Mouse (Mus musculus): ENCODE results near the gene Gm49354.
"Not testable (repeated sequence)": the region's sequence is repeated elsewhere in the genome, so short reads cannot be mapped to it uniquely, and the experiment has no call there.

Gene Gm49354

DNA sequence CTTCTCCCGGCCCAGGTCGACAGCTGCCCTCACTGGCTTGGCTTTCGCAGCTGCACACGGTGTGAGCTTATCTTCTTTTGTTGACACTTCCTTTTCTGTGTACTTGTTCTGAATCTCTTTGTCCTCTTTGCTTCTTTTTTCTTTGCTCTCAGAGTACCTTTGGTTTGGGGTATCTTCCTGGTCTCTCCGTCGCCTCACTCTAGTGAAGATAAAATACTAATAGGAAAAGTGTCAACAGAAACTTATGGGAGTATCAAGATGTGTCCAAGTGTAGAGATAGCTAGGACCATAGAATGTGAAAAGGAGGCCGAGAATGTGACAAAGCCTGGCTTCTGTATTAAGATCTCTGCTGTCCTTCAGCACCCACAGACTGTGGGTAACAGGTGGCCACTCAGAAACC lies at the start of gene Gm49354:
Gene Gm49354 (minus strand): TSS at position 101 of the 400 bp plus-strand sequence.
- DNase-seq (ENCODE audit: low spot score), result no peak

DNA sequence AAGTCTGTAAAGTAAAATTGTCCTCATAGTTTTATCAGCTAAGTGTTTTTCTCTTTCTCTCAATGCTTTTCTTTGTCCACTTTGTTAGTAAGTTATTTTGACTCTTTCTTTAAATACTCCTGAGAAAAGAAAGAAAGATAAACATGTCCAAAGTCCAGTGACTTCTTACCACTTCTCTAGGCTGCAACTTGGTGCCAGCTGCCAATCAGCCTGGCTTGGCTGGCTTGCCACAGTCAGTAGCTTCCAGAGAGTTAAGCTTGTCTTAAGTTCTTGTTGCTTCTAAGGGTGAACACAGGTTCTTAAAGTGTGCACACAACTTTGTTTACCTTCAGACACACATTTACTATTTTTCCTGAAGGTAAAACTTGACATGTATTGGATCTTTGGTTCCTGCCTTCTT lies 43.9 kb upstream of the Gm49354 start:
- no peak for DNase-seq (ENCODE audit: low spot score)

DNA sequence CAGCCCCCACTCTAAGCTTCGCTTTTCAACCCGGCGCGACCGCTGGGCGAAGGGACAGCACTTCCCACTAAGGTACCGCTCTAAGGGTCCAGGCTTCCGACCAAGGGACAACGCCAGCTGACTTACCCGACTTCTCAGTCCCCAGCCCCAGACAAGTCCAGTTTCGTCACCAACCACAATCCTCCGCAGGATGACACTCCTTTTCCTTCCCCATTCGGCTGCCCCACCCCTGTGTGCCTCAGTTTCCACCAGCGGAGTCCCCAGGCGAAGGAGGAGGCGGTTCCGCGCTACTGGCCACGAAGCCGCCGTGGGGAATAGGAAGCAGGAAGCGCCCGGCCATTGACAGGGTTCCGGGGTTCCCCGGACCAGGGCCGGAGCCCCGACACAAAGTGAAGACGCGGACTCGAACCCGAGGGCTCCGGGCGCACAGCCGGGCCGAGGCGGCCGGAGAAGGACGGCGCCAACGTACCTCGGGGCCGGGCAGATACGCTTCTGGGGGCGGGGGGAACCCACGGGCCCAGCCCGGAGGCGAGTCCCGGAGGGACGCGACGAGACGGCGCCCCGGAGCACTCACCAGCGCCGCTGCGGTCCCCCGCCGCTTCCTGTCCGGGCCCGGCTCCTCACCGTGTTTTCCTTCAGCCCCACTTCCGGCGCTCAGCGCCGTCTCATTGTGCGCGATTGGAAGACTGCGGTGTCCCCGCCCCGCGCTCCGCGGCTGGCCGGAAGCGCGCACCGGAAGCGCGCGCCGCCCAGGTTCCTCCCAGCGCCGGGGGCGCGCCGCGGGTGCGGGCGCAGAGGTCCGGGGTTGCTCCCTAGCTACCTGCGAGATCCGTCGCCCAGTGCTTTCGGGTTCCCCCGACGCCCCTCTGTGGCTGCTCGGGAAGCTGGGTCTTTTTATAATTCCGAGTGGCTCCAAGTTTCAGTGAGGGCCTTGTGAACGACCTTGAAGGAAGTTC lies 40.7 kb upstream of the Gm49354 start, which contains the start of gene Tut7:
Gene Tut7 (minus strand): TSS at position 641 of the 956 bp plus-strand sequence.
- DNase-seq (ENCODE audit: low spot score), result peak; percentile 94

DNA sequence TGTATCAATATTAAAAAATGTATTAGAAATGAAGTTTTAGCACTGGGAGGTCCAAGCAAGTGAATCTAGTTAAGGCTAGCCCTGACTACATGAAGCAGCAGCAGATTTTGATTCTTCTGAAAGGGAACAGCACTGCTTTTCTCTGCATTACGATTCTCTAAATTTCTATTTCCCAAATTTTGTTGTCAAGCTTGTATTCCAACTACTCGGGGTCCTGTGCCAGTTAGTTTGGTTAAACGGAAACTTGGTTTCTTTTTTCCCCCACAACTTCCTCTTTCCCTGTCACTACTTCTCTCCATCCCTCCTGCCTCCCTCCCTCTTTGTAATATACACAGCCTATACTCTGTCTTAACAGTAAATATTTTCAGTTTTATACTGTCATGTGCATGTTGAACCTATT lies 38.8 kb upstream of the Gm49354 start:
- DNase-seq (ENCODE audit: low spot score), result no peak

DNA sequence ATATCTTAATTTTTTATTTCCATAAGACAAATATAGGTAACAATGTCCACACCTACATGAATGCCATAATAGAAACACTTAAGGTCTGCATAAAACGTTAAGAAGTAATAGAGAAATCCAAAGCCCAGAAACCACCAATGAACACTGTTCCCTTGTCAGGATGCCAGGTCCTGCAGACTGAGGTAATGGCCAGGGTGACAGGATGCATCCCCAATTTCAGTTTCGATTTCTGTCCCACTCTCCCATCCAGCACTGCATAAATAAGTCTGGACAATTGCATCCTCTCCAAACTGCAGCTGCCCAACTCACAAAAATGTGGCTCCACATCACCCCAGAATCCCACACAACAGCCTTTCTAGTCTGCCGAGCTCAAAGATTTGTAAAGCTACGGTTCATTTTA lies 38.1 kb upstream of the Gm49354 start:
- no peak for DNase-seq (ENCODE audit: low spot score)

DNA sequence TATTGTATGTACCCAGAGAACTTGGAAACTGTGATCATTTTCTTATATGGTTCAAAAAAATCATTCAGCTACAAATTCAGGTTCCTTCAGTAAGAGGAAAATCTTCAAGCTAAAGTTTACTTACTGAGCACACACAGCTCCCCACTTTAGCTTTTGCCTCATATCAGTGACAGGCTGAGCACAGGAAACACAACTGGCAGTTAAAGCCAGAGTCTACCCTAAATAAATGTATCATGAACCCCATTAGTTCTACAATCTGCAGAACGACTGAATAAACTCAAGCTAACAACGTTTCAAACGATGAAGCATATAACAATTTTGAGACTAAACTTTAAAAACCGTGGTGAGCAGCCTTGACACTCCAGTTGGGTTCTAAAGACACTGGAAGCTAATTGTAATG lies 35.3 kb upstream of the Gm49354 start:
- no peak for DNase-seq (ENCODE audit: low spot score)

DNA sequence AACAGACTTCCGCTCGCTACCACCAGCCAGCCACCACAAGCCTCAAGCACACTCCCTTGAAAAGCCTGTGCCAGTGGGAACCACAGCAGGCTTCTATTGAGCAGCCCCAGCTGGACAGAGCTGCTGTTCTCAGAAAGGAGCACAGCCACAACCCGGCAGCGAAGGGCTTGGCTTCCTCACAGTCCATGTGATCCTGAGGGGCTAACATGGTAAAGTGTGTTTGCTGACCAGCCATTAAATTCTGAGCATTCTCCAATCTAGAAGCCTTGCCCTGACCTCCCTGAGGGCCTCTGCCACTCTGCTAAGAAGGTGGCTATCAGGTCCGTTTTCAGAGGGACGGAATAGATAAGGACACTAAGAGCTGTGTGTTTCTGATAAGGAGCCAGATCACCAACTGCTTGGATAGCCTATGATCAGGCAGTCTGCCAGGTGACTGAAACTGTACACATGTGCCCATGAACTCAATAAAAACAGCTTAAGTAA lies 32.1 kb upstream of the Gm49354 start:
- no peak for DNase-seq (ENCODE audit: low spot score)

DNA sequence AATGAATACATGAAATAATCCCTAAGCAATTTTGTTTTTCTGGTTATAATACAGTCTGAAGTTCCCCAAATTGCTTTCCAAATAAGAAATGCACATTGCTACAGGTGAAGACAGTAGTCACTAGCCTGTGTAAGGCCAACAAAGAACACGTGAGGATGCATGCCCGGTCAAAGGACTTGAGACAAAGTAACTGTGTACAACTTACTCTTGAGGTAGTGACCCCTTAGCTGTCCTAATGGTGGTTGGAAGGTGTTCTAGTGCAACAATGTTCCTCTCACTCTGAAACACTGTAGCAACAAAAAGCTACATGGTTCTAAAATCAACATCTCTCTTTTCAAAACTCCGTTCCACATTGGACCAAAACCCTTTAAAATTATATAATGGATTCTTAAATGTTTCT lies 29.5 kb upstream of the Gm49354 start:
- DNase-seq (ENCODE audit: low spot score), result no peak

DNA sequence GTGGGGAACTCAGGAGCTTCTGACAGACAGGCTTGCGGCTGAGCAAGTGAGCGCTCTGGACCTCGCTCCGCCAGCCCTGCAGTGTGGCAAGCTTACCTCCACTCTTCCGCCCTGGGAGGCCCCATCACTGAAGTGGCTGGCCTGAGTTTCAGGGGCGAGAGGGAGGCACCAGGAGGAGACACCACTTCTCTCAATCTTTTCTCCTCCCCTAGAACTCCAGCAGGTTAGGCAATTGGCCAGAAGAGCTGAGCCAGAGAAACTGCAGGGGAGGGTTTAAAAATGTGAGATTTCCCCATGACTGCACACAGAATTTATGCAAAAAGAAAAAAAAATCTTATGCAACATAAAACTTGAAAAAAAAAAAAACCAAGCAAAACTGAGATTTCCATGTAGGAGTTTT lies 19.0 kb upstream of the Gm49354 start:
- DNase-seq (ENCODE audit: low spot score), result no peak

DNA sequence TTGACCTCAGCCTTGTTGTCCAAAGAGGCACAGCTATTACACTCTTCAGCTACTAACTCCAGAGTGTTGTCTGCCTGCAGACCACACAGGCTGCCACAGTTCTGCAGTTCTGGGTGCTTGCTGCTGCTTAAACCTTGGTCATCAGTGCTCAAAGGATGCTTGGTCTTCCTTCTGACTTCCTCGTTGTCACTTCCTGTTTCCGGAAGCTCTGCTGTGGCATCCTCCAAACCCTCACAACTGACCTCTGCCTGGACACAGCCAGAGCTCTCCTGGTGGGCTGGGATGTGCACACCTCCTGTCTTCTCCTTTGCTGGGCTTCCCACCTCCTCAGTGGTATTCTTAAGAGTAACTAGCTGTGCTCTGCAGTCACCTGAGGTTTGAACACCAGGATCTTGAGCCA lies 18.0 kb upstream of the Gm49354 start:
- no peak for DNase-seq (ENCODE audit: low spot score)

DNA sequence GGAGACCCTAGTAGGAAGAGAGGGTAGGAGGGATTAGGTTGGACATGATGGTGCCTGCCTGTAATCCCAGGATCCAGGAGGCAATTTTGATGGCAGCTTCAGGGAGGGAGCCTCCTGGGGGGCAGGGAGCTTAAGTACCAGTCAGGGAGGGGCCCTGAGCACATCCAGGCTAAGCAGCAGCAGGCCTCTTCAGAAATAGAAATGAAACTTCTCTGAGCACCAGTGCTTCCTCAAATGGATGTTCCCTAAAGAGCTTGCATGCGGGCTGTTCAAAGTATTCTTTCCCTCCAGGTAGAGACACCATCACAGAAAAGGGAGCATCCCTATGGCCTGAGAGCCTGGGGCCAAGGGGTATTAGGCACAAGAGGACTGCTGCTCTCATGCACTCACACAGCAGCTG lies 16.3 kb upstream of the Gm49354 start:
- DNase-seq (ENCODE audit: low spot score), result no peak

DNA sequence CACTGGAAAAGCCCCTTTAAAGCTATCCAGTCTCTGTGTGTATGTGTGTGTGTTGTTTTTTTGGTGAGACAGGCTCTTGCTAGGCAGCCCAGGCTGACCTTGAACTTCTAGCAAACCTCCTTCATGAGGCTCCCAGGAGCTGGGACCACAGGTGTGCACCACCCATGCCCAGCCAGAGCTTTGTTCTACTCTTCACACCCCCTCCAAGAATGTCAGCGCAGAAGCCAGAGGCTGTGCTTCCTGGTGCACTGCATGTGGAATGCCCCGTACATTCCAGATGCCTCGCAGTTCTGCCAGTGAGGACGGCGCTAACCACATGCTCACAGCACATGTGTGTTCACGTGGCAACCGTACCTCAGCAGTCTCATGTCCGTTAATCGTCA lies 14.4 kb upstream of the Gm49354 start:
- DNase-seq (ENCODE audit: low spot score), result no peak

DNA sequence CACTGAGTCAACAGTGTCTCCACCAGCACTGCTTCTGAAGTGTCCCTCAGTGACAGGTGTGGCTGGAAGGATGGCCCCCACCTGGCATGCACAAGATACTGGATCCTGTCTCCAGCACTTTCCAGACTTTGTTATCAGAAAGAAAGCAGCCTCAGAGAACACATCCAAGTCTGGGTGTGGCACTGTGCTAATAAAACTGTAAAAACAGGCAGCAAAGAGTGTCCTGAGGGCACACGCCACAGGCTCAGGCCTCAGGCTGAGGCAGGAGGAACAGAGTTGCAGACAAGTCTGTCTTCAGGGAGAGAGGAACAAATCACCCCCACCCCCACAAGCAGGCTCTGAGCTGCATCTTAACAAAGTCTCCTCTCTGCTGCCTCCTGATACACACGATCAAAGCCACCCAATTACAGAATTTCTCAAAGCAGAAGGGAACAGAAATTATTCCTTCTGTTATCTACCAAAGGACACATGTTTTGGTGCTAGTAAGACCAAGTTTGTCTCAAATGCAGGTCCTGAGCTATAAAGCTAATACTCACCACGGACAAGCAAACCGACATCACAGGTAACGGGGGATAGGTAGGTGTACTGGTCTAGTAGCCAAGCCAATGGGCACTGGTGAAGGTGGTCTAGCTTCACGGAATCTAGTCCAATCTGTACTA lies 13.9 kb upstream of the Gm49354 start:
- no peak for DNase-seq (ENCODE audit: low spot score)

DNA sequence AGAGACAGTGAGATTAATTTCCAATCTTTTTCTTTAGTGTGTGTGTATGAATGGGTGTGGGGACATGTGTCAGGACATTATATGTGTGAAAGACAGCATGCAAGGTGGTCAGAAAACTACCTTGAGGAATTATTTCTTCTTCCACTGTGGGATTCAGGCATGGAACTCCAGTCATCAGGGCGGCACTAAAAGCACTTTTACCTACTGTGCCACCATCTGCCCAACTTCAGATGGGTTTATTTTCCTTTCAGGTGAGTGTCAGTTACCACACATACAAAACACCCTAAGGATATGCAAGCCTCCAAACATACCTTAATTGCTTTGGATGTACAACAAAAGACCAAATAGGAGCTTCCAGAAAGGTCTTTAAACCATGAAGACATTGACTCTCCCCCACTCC lies 12.7 kb upstream of the Gm49354 start:
- no peak for DNase-seq (ENCODE audit: low spot score)

DNA sequence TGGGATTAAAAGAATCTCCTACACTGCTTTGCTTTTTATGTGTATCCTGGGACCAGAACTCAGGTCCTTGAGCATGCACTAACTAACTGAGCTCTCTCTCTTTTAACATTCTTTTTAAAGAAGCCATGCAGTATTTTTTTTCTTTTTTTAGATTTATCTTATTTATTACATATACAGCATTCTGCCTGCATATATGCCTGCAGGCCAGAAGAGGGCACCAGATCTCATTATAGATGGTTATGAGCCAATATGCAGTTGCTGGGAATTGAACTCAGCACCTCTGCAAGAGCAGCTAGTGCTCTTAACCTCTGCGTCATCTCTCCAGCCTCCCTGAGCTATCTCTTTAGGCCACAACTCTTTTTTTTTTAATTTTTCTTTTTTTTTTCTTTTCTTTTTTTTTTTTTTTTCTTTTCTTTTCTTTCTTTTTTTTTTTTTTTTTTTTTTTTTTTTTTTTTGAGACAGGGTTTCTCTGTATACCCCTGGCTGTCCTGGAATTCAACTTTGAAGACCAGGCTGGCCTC lies 2.2 kb downstream of the Gm49354 start:
- not testable (repeated sequence) for DNase-seq (ENCODE audit: low spot score)

DNA sequence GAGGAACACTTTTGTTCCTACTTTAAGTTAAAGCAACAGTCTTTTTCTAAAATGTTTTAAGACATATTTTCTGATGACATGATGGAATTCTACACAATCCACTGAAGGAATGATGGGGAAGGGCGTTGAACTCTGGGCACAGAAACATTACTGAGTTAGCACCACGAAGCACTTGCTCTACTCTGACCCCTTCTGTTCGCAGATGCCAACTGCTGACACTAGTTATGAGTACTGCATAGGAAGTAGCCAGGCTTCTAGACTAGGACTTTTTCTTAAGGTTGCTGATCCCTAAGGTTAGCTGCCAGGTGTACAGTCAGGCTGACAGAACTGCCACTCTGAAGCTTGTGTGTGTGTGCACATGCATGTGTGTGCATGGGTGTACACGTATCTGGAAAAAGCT lies 2.8 kb downstream of the Gm49354 start:
- no peak for DNase-seq (ENCODE audit: low spot score)

DNA sequence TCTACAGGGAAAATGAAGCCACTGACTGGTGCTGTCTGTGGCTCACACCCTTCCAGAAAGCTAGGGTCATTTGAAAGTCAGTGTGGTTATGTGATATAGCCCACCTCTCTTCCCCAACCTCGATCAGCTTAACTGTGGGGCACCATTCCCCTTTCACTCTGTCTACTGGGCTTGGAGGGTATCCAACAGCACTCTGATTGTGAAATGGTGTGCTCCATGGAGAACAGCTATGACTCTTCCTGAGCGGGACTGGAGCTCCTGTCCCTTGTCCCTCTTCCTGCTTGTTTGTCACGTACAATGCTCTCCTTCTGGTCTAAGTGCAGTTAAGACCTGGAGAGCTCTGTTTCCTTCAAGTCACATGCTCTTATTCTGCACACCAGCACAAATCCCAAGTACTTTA lies 6.9 kb downstream of the Gm49354 start:
- DNase-seq (ENCODE audit: low spot score), result no peak

DNA sequence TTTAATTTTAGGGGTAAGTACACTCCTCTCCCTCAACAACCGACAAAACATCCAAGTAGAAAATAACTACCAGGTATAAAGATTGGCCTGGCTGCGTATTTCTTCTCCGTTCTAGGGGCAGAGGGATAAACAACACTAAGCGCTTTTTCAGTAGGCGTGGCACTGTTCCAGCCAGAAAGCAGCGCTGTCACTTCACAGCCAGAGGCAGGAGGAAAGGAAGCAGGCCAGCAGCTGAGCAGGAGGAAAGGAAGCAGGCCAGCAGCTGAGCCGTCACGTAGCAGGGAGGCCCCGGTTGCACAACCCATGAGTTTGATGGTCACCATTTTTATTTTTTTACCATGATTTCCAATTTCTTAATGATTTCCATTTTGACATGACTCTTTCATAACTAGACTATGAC lies 10.8 kb downstream of the Gm49354 start:
- DNase-seq (ENCODE audit: low spot score), result no peak

DNA sequence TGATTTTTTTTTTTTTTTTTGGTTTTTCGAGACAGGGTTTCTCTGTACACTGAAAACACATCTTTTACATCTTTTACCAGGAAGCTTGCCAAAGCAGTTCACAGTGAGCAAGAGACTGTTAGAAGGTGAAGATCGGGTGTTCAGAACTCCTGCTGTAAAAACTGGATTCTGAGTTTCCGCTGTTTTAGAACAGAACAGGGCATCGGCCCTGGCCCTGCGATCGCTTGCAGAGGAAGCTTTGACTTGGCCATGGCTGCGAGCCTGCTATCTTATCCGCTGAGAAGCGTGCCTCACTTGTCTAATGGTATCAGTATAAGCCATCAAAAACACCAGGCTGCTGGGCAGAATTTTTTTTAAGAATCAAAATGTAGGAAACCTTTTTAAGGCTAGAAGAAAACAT lies 11.2 kb downstream of the Gm49354 start:
- no peak for DNase-seq (ENCODE audit: low spot score)

DNA sequence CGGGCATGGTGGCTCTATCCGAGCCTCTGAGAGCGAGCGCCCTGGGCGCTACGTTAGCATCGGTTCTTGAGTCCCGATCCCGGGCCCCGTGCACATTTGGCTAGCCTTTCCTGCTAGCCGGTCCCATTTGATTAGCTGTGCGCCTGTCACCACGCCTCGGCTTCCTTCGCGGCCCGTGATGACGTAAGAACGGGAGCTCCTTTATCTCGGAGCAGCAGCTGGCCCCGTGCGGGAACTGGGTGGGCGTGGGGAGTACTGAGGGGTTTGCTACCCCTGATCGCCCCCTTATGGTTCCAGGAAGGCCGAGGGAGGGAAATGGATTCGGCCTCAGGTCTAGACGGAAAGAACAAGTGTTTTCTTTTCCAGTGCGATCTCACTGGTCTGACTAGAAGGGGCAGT lies 11.9 kb downstream of the Gm49354 start:
- DNase-seq (ENCODE audit: low spot score), result peak; percentile 85

DNA sequence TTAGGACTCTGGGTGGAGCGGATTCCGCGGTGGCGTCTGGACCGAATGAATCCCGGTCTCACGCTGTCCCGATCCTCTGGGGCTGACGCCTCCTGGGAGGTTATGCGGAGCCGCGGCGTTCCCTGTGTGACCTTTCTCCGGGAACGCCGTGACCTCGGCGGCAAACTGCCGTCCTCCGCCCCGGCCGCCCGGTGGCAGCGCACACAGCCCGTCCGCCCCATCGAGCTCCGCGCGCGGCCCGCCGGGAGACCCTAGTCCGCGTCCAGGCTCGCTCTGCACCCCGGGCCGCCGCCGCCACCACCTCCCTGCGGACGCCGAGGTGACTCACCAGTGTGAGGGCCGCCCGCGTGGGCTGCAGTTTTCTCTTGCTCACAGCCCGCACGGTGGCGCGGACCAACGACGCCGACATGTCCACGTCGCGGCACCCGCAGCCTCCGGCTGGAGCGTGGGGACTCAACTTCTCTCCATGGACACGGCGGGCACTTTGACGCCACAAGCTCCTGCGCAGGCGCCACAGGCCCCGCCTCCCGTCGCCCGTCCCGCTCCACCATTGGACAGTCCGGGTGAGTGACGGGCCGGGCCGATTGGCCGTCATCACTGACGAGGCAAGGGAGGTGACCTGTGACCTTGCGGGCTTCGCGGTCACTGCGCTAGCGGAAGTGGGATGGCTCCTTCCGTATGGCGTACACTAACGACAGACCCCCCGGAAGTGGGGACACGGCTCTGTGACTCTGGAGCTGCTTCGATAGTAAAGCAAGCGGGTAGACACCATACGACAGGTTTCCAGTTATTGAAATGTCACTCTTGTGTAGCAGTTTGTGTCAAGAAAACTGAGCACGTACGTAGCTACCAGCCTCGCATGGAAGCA lies 12.5 kb downstream of the Gm49354 start, which contains the start of gene Isca1:
Gene Isca1 (minus strand): TSS at position 515 of the 868 bp plus-strand sequence.
- DNase-seq (ENCODE audit: low spot score), result peak; percentile 98

DNA sequence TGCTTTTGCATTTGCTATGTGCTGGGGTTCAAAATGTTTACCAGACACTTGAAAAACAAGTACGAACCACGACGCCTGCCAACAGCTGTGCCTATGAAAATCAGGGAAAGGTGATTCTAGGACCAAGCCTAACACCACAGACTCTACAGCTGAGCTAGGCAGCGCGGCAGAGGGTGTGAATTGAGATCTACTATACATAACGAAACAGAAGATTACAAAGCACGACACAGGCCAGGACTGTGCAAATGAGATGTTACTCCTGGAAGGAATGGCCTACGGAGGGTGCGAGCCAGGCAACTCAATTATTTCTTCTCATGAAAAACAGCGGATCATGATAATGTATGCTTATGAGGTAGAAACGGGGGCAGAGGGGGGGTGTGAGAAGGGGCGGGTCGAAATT lies 13.5 kb downstream of the Gm49354 start:
- DNase-seq (ENCODE audit: low spot score), result no peak

Data from retina, embryonic 14.5 days (tissue).